Mouse (Mus musculus): Measurements from ENCODE around the gene Ip6k3. TPM values are rescaled to one million over a fixed set of nuclear protein-coding genes. Genes with fewer than 3 reads are reported as not detected.

Ip6k3 gene
- total and polyA plus RNA-seq, 3 experiments, result 26.3 to 65.7 (median 53.9) TPM

DNA sequence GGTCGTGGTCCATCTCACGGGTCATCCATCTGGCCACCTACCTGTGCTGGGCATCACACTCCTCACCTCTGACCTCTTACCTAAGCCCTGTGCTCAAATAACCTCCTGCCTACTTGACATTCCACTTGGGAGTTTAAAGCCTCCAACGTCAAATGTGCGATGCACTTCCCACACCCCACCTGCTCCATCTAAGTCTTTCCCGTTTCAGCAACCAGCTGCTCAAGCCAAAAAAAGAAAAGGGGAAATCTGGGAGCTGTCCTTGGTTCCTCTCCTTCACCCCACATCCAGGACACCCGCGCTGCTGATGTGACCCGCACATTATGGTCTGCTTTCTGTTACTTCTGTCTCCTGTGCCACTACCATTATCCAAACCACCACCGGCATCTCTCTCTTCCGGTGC, 35.4 kb downstream of the Ip6k3 start:
- no peak for DNase-seq (ENCODE audit: extremely low read depth)
- in situ Hi-C loops (cut with MboI; ENCODE audit: low pct_ligation_motif_present, low pct_unique_long_range_greater_than_20kb, low sequenced_read_pairs) (loop anchor here (5.0 kb wide), 1 partner anchor 385 kb away; no protein-coding TSS in a partner anchor), dilution Hi-C loops (cut with MboI; ENCODE audit: extremely low pct_ligation_motif_present, extremely low pct_unique_long_range_greater_than_20kb, low sequenced_read_pairs) (no loop called here)
- Histone ChIP-seq H3K27me3 (replicated peaks) (peaks cover 3% of the 10 kb centered on the region), H3K4me1 (ENCODE audit: control insufficient read depth in 1 of 2, insufficient read depth in 2 of 2) (peaks cover 22 to 40% of the 10 kb centered on the region in 2 experiments), H3K27ac (ENCODE audit: insufficient read depth, low read depth) (no peak overlapping the region), H3K9me3 (replicated peaks; ENCODE audit: low read length) (no peaks in the 10 kb centered on the region), H3K79me2 (replicated peaks; ENCODE audit: control insufficient read depth, extremely low read depth, insufficient read depth, poor library complexity, severe bottlenecking) (no peaks in the 10 kb centered on the region), H3K9ac (ENCODE audit: insufficient read depth, low read depth) (no peak overlapping the region), H3K4me3 (replicated peaks in 1 of 3; ENCODE audit: low read depth in 2 of 3, low read length in 2 of 3, poor library complexity in 1 of 3) (no peak overlapping the region), H3K4me2 (ENCODE audit: insufficient read depth, low read depth, poor library complexity, severe bottlenecking) (no peak overlapping the region), H3K36me3 (replicated peaks in 1 of 2; ENCODE audit: control insufficient read depth in 1 of 2, insufficient read depth in 1 of 2, low read length in 1 of 2) (peaks cover 10 to 52% of the 10 kb centered on the region in 2 experiments)
- no peak for TF ChIP-seq NRF1 (IDR thresholded peaks at IDR 0.05; ENCODE audit: low read depth, low read length)
- TF ChIP-seq POLR2A (IDR thresholded peaks at IDR 0.05; ENCODE audit: low read depth, low read length), result no peak
- no peak for TF ChIP-seq ZC3H11A (IDR thresholded peaks at IDR 0.05; ENCODE audit: low read depth, low read length)
- no peak for TF ChIP-seq GABPA (IDR thresholded peaks at IDR 0.05; ENCODE audit: insufficient replicate concordance, low read depth, low read length)
- no peak for TF ChIP-seq CTCF (conservative IDR thresholded peaks at IDR 0.05 in 1 of 2, IDR thresholded peaks at IDR 0.05 in 1 of 2; ENCODE audit: low read depth in 2 of 2, low read length in 2 of 2)
- TF ChIP-seq ETS1 (conservative IDR thresholded peaks at IDR 0.05; ENCODE audit: low read depth, low read length), result no peak
- TF ChIP-seq MXI1 (IDR thresholded peaks at IDR 0.05; ENCODE audit: low read depth, low read length), result no peak
- no peak for TF ChIP-seq NELFE (IDR thresholded peaks at IDR 0.05; ENCODE audit: low read depth, low read length)
- TF ChIP-seq MAX (IDR thresholded peaks at IDR 0.05; ENCODE audit: low read length), result no peak

- H3K79me2 ChIP-seq (replicated peaks; ENCODE audit: control insufficient read depth, extremely low read depth, insufficient read depth, poor library complexity, severe bottlenecking), result no peaks in the 10 kb centered on the region
- peaks cover 3% of the 10 kb centered on the region for H3K27me3 ChIP-seq (replicated peaks)
- dilution Hi-C loops (cut with MboI; ENCODE audit: extremely low pct_ligation_motif_present, extremely low pct_unique_long_range_greater_than_20kb, low sequenced_read_pairs), result no loop called here
- in situ Hi-C loops (cut with MboI; ENCODE audit: low pct_ligation_motif_present, low pct_unique_long_range_greater_than_20kb, low sequenced_read_pairs), result loop anchor here (5.0 kb wide), 1 partner anchor 386 kb away; no protein-coding TSS in a partner anchor
- peaks cover 10 to 60% of the 10 kb centered on the region in 2 experiments for H3K36me3 ChIP-seq (replicated peaks in 1 of 2; ENCODE audit: control insufficient read depth in 1 of 2, insufficient read depth in 1 of 2, low read length in 1 of 2)
- no peak overlapping the region for H3K4me2 ChIP-seq (ENCODE audit: insufficient read depth, low read depth, poor library complexity, severe bottlenecking)
- H3K9me3 ChIP-seq (replicated peaks; ENCODE audit: low read length), result no peaks in the 10 kb centered on the region
- peaks cover 22 to 40% of the 10 kb centered on the region in 2 experiments for H3K4me1 ChIP-seq (ENCODE audit: control insufficient read depth in 1 of 2, insufficient read depth in 2 of 2)
- no peak overlapping the region for H3K9ac ChIP-seq (ENCODE audit: insufficient read depth, low read depth)
- TF ChIP-seq MXI1 (IDR thresholded peaks at IDR 0.05; ENCODE audit: low read depth, low read length), result no peak
- TF ChIP-seq ZNF384 (IDR thresholded peaks at IDR 0.05; ENCODE audit: low read depth, low read length), result no peak
- TF ChIP-seq SMC3 (IDR thresholded peaks at IDR 0.05; ENCODE audit: low read depth, low read length), result no peak
- no peak for TF ChIP-seq EP300 (IDR thresholded peaks at IDR 0.05; ENCODE audit: low read length)
- TF ChIP-seq MAX (IDR thresholded peaks at IDR 0.05; ENCODE audit: low read length), result no peak
- no peak for TF ChIP-seq KAT2A (IDR thresholded peaks at IDR 0.05; ENCODE audit: insufficient replicate concordance, low read length)
- H3K4me3 ChIP-seq (replicated peaks in 1 of 3; ENCODE audit: low read depth in 2 of 3, low read length in 2 of 3, poor library complexity in 1 of 3), result no peak overlapping the region
- no peak for DNase-seq (ENCODE audit: extremely low read depth)
- H3K27ac ChIP-seq (ENCODE audit: insufficient read depth, low read depth), result no peak overlapping the region
Measured at GRCm38 (mm10) chr17:27131240-27131665, 36.3 kb downstream of the Ip6k3 start.

GRCm38 (mm10) chr17:27130246-27130645, 37.3 kb downstream of the Ip6k3 start:
- H3K27ac ChIP-seq (ENCODE audit: insufficient read depth, low read depth), result no peak overlapping the region
- no peaks in the 10 kb centered on the region for H3K9me3 ChIP-seq (replicated peaks; ENCODE audit: low read length)
- in situ Hi-C loops (cut with MboI; ENCODE audit: low pct_ligation_motif_present, low pct_unique_long_range_greater_than_20kb, low sequenced_read_pairs) (loop anchor here (5.0 kb wide), 1 partner anchor 387 kb away; no protein-coding TSS in a partner anchor), dilution Hi-C loops (cut with MboI; ENCODE audit: extremely low pct_ligation_motif_present, extremely low pct_unique_long_range_greater_than_20kb, low sequenced_read_pairs) (no loop called here)
- H3K27me3 ChIP-seq (replicated peaks), result no peaks in the 10 kb centered on the region
- TF ChIP-seq RCOR1 (conservative IDR thresholded peaks at IDR 0.05; ENCODE audit: low read depth, low read length), result no peak
- H3K4me3 ChIP-seq (replicated peaks in 1 of 3; ENCODE audit: low read depth in 2 of 3, low read length in 2 of 3, poor library complexity in 1 of 3), result no peak overlapping the region
- DNase-seq (ENCODE audit: extremely low read depth), result no peak
- H3K4me2 ChIP-seq (ENCODE audit: insufficient read depth, low read depth, poor library complexity, severe bottlenecking), result no peak overlapping the region
- no peaks in the 10 kb centered on the region for H3K79me2 ChIP-seq (replicated peaks; ENCODE audit: control insufficient read depth, extremely low read depth, insufficient read depth, poor library complexity, severe bottlenecking)
- peaks cover 12 to 70% of the 10 kb centered on the region in 2 experiments for H3K36me3 ChIP-seq (replicated peaks in 1 of 2; ENCODE audit: control insufficient read depth in 1 of 2, insufficient read depth in 1 of 2, low read length in 1 of 2)
- peaks cover 22 to 44% of the 10 kb centered on the region in 2 experiments for H3K4me1 ChIP-seq (ENCODE audit: control insufficient read depth in 1 of 2, insufficient read depth in 2 of 2)
- no peak overlapping the region for H3K9ac ChIP-seq (ENCODE audit: insufficient read depth, low read depth)
